Mouse (Mus musculus) neural tube, embryonic 12.5 days (tissue): ENCODE measurements at regions not wholly inside any gene's neighbourhood (a gene's known extent, or its start where the extent isn't known, plus 50 kb on each side); places are given as distances from the start of the nearest gene placed in this dataset.

Experiments used
- ATAC-seq: fragments of 200-750 bp; cut with Nextera tagmentation; 2 replicates; pipeline ENCODE4 v1.8.0; 2017; ENCODE audit warnings: low read depth, mild to moderate bottlenecking, moderate TSS enrichment, moderate library complexity; ENCODE audit not compliant: low FRiP score
- H3K27ac ChIP-seq: fragments of 300-500 bp; sonication (generic); 2 replicates; pipeline ENCODE4 v1.5.1; 2016
- H3K27me3 ChIP-seq: fragments of 300-500 bp; sonication (generic); replicated peaks from 2 replicates; pipeline ENCODE4 v1.6.1; 2016; ENCODE audit warnings: mild to moderate bottlenecking
- H3K36me3 ChIP-seq: fragments of 300-500 bp; sonication (generic); 2 replicates; pipeline ENCODE4 v1.6.1; 2016; ENCODE audit warnings: mild to moderate bottlenecking
- H3K4me1 ChIP-seq: fragments of 300-500 bp; sonication (generic); 2 replicates; pipeline ENCODE4 v1.6.1; 2016
- H3K4me2 ChIP-seq: fragments of 300-500 bp; sonication (generic); replicated peaks from 2 replicates; pipeline ENCODE4 v1.6.1; 2016; ENCODE audit warnings: mild to moderate bottlenecking
- H3K4me3 ChIP-seq: fragments of 300-500 bp; sonication (generic); 2 replicates; pipeline ENCODE4 v1.5.1; 2016
- H3K9ac ChIP-seq: fragments of 300-500 bp; sonication (generic); 2 replicates; pipeline ENCODE4 v1.6.1; 2016; ENCODE audit warnings: mild to moderate bottlenecking
- H3K9me3 ChIP-seq: fragments of 300-500 bp; sonication (generic); 2 replicates; pipeline ENCODE4 v1.6.1; 2016; ENCODE audit warnings: mild to moderate bottlenecking
- WGBS: fragments of 180-500 bp; shearing (Covaris S2); methylation state at CpG from one replicate; pipeline ENCODE4 v1.1.7; 2016; 5-methylcytosine and 5-hydroxymethylcytosine counted together

- no peak for ATAC-seq
- Histone ChIP-seq H3K4me1 (no peaks in the 10 kb centered on the region), H3K4me3 (no peak overlapping the region), H3K27me3 (no peaks in the 10 kb centered on the region), H3K9ac (no peak overlapping the region), H3K27ac (no peak overlapping the region), H3K4me2 (no peak overlapping the region), H3K9me3 (no peaks in the 10 kb centered on the region), H3K36me3 (no peaks in the 10 kb centered on the region)
Observed at GRCm38 (mm10) chr15:43581246-43581645, 3447.1 kb downstream of the 9330182O14Rik start.

DNA sequence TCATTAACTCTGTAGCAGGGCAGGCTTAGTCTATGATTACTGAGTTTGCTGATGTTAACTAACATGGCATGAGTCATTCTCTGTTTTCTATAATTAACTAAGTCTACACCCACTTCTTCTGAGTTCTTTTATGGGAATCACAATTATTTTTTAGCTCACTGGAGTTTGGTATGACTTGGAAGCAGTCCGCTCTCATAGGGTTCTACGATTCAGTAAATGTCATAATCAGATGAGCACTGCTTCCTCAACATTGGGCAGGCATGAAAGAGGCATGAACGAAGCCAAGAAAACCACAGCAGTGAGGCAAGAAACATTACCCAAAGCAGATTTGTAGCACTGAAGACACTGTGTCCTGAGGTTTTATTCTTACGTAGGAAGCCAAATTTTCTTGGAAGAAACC lies 3451.6 kb downstream of the 9330182O14Rik start:
- Histone ChIP-seq H3K4me2 (no peak overlapping the region), H3K36me3 (no peaks in the 10 kb centered on the region), H3K27ac (no peak overlapping the region), H3K27me3 (no peaks in the 10 kb centered on the region), H3K4me3 (no peak overlapping the region), H3K9me3 (no peaks in the 10 kb centered on the region), H3K9ac (no peak overlapping the region), H3K4me1 (no peaks in the 10 kb centered on the region)
- whole genome bisulfite sequencing, result 90% methylated on average over 4 of the region's 4 CpGs
- no peak for ATAC-seq

- H3K4me1 ChIP-seq, result no peaks in the 10 kb centered on the region
- ATAC-seq, result no peak
- H3K9ac ChIP-seq, result no peak overlapping the region
- no peak overlapping the region for H3K4me2 ChIP-seq
- no peaks in the 10 kb centered on the region for H3K27me3 ChIP-seq
- H3K9me3 ChIP-seq, result no peaks in the 10 kb centered on the region
- 79% methylated on average over 2 of the region's 2 CpGs for WGBS
- no peak overlapping the region for H3K4me3 ChIP-seq
- H3K36me3 ChIP-seq, result no peaks in the 10 kb centered on the region
- H3K27ac ChIP-seq, result no peak overlapping the region
Observed at GRCm38 (mm10) chr15:43588021-43588420, 3453.9 kb downstream of the 9330182O14Rik start.

- no peak overlapping the region for H3K4me2 ChIP-seq
- H3K27me3 ChIP-seq, result no peaks in the 10 kb centered on the region
- no peaks in the 10 kb centered on the region for H3K36me3 ChIP-seq
- H3K9ac ChIP-seq, result no peak overlapping the region
- H3K9me3 ChIP-seq, result no peaks in the 10 kb centered on the region
- 82% methylated on average over 4 of the region's 4 CpGs for WGBS
- no peak overlapping the region for H3K27ac ChIP-seq
- no peak for ATAC-seq
- H3K4me1 ChIP-seq, result no peaks in the 10 kb centered on the region
- H3K4me3 ChIP-seq, result no peak overlapping the region
Observed at GRCm38 (mm10) chr15:43607700-43608099, 3473.5 kb downstream of the 9330182O14Rik start.

DNA sequence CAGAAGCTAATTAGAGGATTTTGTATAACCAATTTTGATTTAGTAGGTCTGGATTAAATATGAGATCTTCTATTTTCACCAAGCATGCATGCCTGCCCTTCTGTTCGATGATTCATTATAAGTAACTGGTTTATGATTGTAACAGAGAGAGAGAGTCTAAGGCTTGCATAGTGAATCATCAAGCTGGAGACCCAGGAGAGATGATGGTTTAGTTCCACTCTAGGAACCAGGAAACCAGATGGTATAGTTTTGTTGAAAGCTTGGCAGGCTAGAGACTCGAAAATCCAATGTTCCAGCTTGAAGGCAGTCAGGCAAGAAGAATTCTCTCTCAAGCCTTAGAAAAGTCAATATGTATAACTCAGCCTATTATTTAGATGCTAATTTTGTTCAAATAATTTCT lies 3475.7 kb downstream of the 9330182O14Rik start:
- H3K36me3 ChIP-seq, result no peaks in the 10 kb centered on the region
- 85% methylated on average over 2 of the region's 2 CpGs for WGBS
- no peak overlapping the region for H3K27ac ChIP-seq
- no peak overlapping the region for H3K4me3 ChIP-seq
- no peak for ATAC-seq
- H3K4me2 ChIP-seq, result no peak overlapping the region
- H3K4me1 ChIP-seq, result no peaks in the 10 kb centered on the region
- H3K27me3 ChIP-seq, result no peaks in the 10 kb centered on the region
- H3K9ac ChIP-seq, result no peak overlapping the region
- H3K9me3 ChIP-seq, result no peaks in the 10 kb centered on the region

GRCm38 (mm10) chr15:43614004-43614661 lies 3480.0 kb downstream of the 9330182O14Rik start:
- Histone ChIP-seq H3K9me3 (no peaks in the 10 kb centered on the region), H3K36me3 (no peaks in the 10 kb centered on the region), H3K4me2 (no peak overlapping the region), H3K27me3 (no peaks in the 10 kb centered on the region), H3K4me3 (no peak overlapping the region), H3K27ac (no peak overlapping the region), H3K9ac (no peak overlapping the region), H3K4me1 (no peaks in the 10 kb centered on the region)
- 50% methylated on average over 5 of the region's 5 CpGs for WGBS
- no peak for ATAC-seq

DNA sequence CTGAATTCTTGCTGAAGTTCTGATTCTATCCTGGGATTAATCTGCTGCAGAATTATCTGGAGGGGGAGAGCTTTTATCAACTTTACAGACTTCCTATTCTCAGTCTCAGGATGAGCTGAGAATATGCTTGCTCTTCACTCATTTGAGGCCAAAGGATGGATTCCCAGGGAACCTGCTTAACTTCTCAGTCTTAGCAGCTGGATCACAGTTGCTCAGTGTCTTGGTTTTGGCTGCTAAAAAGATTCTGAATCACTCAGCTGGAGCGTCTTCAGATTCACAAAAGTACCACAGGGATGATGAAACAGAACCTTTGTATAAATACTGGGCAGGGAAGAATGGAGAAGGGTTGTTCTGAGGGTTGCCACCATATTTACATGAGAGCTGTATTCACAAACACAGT lies 3481.6 kb downstream of the 9330182O14Rik start:
- Histone ChIP-seq H3K4me2 (no peak overlapping the region), H3K9ac (no peak overlapping the region), H3K36me3 (no peaks in the 10 kb centered on the region), H3K9me3 (no peaks in the 10 kb centered on the region), H3K4me1 (no peaks in the 10 kb centered on the region), H3K27me3 (no peaks in the 10 kb centered on the region), H3K4me3 (no peak overlapping the region), H3K27ac (no peak overlapping the region)
- ATAC-seq, result no peak
- 82% methylated on average over 1 of the region's 1 CpGs for WGBS

DNA sequence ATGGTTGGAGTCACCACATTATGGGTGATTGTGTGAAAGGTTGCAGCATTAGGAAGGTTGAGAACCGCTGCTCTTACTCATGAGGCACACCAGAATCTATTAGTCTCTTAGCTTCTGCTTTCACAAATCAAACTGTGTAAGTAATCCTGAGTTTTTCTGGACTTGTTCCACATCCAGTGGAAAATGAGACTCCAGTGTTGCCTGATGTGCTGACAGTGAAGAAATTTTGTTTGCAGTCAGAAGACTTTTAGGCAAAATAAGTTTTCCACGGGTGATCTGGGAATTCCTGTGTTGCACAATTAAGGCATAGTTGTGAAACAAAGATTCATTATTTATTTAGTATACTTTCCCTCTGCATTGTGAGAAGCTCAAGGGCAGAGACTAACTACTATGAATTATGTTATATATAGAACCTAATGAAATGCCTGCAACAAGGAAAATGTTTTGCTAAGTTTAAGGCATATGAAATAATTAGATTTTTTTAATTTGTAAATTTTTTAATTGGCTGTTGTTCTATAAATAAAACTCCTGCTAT lies 3490.3 kb downstream of the 9330182O14Rik start:
- WGBS, result 81% methylated on average over 2 of the region's 2 CpGs
- Histone ChIP-seq H3K4me1 (no peaks in the 10 kb centered on the region), H3K27me3 (no peaks in the 10 kb centered on the region), H3K9ac (no peak overlapping the region), H3K36me3 (no peaks in the 10 kb centered on the region), H3K27ac (no peak overlapping the region), H3K9me3 (no peaks in the 10 kb centered on the region), H3K4me3 (no peak overlapping the region), H3K4me2 (no peak overlapping the region)
- no peak for ATAC-seq

- Histone ChIP-seq H3K27ac (no peak overlapping the region), H3K4me1 (no peaks in the 10 kb centered on the region), H3K36me3 (no peaks in the 10 kb centered on the region), H3K9ac (no peak overlapping the region), H3K27me3 (no peaks in the 10 kb centered on the region), H3K9me3 (no peaks in the 10 kb centered on the region), H3K4me3 (no peak overlapping the region), H3K4me2 (no peak overlapping the region)
- no peak for ATAC-seq
- WGBS, result 72% methylated on average over 4 of the region's 4 CpGs
Observed at GRCm38 (mm10) chr15:43625021-43625510, 3490.9 kb downstream of the 9330182O14Rik start.

DNA sequence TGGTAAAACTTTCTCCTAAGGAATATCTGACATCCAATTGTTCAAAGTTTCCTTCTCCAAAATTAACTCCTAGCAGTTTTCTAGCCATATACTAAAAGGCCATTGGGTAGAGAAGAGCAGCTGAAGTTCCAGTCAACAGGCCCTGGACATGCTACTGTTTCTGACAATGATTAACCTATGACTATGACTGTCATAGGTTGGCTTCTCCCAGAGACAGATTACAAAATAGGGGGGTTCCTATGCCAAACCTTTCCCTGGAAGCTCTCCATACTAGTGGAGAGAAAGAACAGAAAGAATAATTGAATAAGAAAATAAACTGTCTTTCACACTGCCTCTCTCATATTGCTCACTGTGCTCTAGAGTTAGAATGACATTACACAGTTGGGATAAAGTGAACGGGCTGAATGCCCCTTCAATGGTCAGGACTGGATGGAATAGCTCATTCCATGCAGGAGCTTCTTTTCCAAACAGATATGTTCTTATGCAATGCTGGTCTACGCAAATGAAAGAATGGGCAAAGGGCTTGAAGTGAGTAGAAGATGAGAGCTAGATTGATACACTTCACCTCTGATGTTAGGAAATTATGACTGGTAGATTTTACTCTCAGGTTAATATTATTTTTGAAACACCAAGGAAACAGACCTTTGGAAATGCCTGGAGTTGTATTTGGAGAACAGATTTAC lies 3516.8 kb downstream of the 9330182O14Rik start:
- no peaks in the 10 kb centered on the region for H3K27me3 ChIP-seq
- ATAC-seq, result no peak
- H3K36me3 ChIP-seq, result no peaks in the 10 kb centered on the region
- WGBS, result 80% methylated on average over 2 of the region's 2 CpGs
- no peaks in the 10 kb centered on the region for H3K4me1 ChIP-seq
- no peak overlapping the region for H3K4me3 ChIP-seq
- H3K9ac ChIP-seq, result no peak overlapping the region
- H3K4me2 ChIP-seq, result no peak overlapping the region
- H3K9me3 ChIP-seq, result no peaks in the 10 kb centered on the region
- no peak overlapping the region for H3K27ac ChIP-seq

- Histone ChIP-seq H3K4me2 (no peak overlapping the region), H3K27ac (no peak overlapping the region), H3K9me3 (no peaks in the 10 kb centered on the region), H3K4me1 (no peaks in the 10 kb centered on the region), H3K9ac (no peak overlapping the region), H3K4me3 (no peak overlapping the region), H3K27me3 (no peaks in the 10 kb centered on the region), H3K36me3 (no peaks in the 10 kb centered on the region)
- WGBS, result 71% methylated on average over 1 of the region's 1 CpGs
- ATAC-seq, result no peak
Observed at GRCm38 (mm10) chr15:43663648-43664047, 3529.5 kb downstream of the 9330182O14Rik start.

DNA sequence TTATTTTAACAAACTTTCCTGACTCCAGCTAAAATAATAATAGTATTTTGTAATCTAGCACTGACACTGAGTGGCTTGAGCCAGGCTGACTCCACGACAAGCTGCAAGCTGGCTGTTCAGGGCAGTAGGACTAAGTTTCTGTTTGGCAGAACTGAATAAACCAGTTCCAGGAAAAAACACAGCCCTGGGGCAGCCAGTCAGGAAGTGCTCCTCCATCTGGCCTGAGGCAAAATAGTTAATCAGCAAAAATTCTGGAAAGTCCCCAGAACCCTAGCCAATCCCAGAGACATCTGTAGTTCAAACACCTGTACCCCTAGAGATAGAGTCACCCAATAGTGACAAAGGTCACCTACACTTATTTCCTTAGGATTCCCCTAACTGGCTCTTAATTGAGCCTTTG lies 3544.7 kb downstream of the 9330182O14Rik start:
- Histone ChIP-seq H3K36me3 (no peaks in the 10 kb centered on the region), H3K4me2 (no peak overlapping the region), H3K4me1 (no peaks in the 10 kb centered on the region), H3K27ac (no peak overlapping the region), H3K9ac (no peak overlapping the region), H3K27me3 (no peaks in the 10 kb centered on the region), H3K4me3 (no peak overlapping the region), H3K9me3 (no peaks in the 10 kb centered on the region)
- WGBS, result 81% methylated on average over 1 of the region's 1 CpGs
- no peak for ATAC-seq

- Histone ChIP-seq H3K4me3 (no peak overlapping the region), H3K36me3 (no peaks in the 10 kb centered on the region), H3K4me2 (no peak overlapping the region), H3K27me3 (no peaks in the 10 kb centered on the region), H3K27ac (no peak overlapping the region), H3K4me1 (no peaks in the 10 kb centered on the region), H3K9me3 (no peaks in the 10 kb centered on the region), H3K9ac (no peak overlapping the region)
- WGBS, result 90% methylated on average over 2 of the region's 2 CpGs
- no peak for ATAC-seq
Observed at GRCm38 (mm10) chr15:43682176-43682575, 3548.0 kb downstream of the 9330182O14Rik start.
